Mouse (Mus musculus): ENCODE measurements around the gene Rabggta. TPM values are rescaled to one million over a fixed set of nuclear protein-coding genes. Genes with fewer than 3 reads are reported as not detected.

Rabggta gene
- 10 to 100 TPM; 40.1 to 45.0 TPM for total RNA-seq (2021)

GRCm38 (mm10) chr14:55721700-55722437 lies at the start of gene Rabggta:
Rabggta (minus strand) TSS chr14:55722263.
- peak; percentile 93 to 94 for DNase-seq (ENCODE audit: extremely low spot score in 1 of 2, low spot score in 1 of 2)

GRCm38 (mm10) chr14:55769087-55769703 lies 47.1 kb upstream of the Rabggta start:
- no peak for DNase-seq (ENCODE audit: extremely low spot score in 1 of 2, low spot score in 1 of 2)

- DNase-seq (ENCODE audit: extremely low spot score in 1 of 2, low spot score in 1 of 2): no peak
Observed at GRCm38 (mm10) chr14:55768555-55768954, 46.5 kb upstream of the Rabggta start.

GRCm38 (mm10) chr14:55767519-55768414 lies 45.7 kb upstream of the Rabggta start:
- peak in 1 of 2 experiments; percentile 33 for DNase-seq (ENCODE audit: extremely low spot score in 1 of 2, low spot score in 1 of 2)

GRCm38 (mm10) chr14:55765696-55766095 lies 43.6 kb upstream of the Rabggta start, which contains the start of gene Ltb4r1:
Ltb4r1 (plus strand) TSS chr14:55765962.
- no peak for DNase-seq (ENCODE audit: extremely low spot score in 1 of 2, low spot score in 1 of 2)

- no peak for DNase-seq (ENCODE audit: extremely low spot score in 1 of 2, low spot score in 1 of 2)
Observed at GRCm38 (mm10) chr14:55763166-55763565, 41.1 kb upstream of the Rabggta start.

- DNase-seq (ENCODE audit: extremely low spot score in 1 of 2, low spot score in 1 of 2): peak; percentile 23 to 34
Observed at GRCm38 (mm10) chr14:55762001-55762821, 40.1 kb upstream of the Rabggta start.

- no peak for DNase-seq (ENCODE audit: extremely low spot score in 1 of 2, low spot score in 1 of 2)
Observed at GRCm38 (mm10) chr14:55761163-55761562, 39.1 kb upstream of the Rabggta start, which contains the start of gene Ltb4r2. Ltb4r2 (plus strand) TSS chr14:55761428.

GRCm38 (mm10) chr14:55760156-55760555 lies 38.1 kb upstream of the Rabggta start:
- DNase-seq (ENCODE audit: extremely low spot score in 1 of 2, low spot score in 1 of 2): peak; percentile 73 to 94

GRCm38 (mm10) chr14:55758363-55758784 lies 36.3 kb upstream of the Rabggta start, which contains the start of gene Cideb:
Cideb (minus strand) TSS chr14:55758458.
- peak in 1 of 2 experiments; percentile 29 for DNase-seq (ENCODE audit: extremely low spot score in 1 of 2, low spot score in 1 of 2)

GRCm38 (mm10) chr14:55757566-55757965 lies 35.5 kb upstream of the Rabggta start:
- no peak for DNase-seq (ENCODE audit: extremely low spot score in 1 of 2, low spot score in 1 of 2)

- no peak for DNase-seq (ENCODE audit: extremely low spot score in 1 of 2, low spot score in 1 of 2)
Observed at GRCm38 (mm10) chr14:55747051-55747847, 25.2 kb upstream of the Rabggta start.

- no peak for DNase-seq (ENCODE audit: extremely low spot score in 1 of 2, low spot score in 1 of 2)
Observed at GRCm38 (mm10) chr14:55745861-55746237, 23.8 kb upstream of the Rabggta start.

- DNase-seq (ENCODE audit: extremely low spot score in 1 of 2, low spot score in 1 of 2): peak; percentile 77 to 85
Observed at GRCm38 (mm10) chr14:55745180-55745860, 23.3 kb upstream of the Rabggta start, which contains the start of the genes Dhrs1 and Nop9. Dhrs1 (minus strand) TSS chr14:55745690. Nop9 (plus strand) TSS chr14:55745693.

GRCm38 (mm10) chr14:55743711-55744110 lies 21.6 kb upstream of the Rabggta start:
- DNase-seq (ENCODE audit: extremely low spot score in 1 of 2, low spot score in 1 of 2): peak; percentile 86 to 95

- no peak for DNase-seq (ENCODE audit: extremely low spot score in 1 of 2, low spot score in 1 of 2)
Observed at GRCm38 (mm10) chr14:55737086-55737687, 15.1 kb upstream of the Rabggta start.

GRCm38 (mm10) chr14:55735758-55736157 lies 13.7 kb upstream of the Rabggta start:
- DNase-seq (ENCODE audit: extremely low spot score in 1 of 2, low spot score in 1 of 2): no peak

GRCm38 (mm10) chr14:55735334-55735733 lies 13.3 kb upstream of the Rabggta start:
- no peak for DNase-seq (ENCODE audit: extremely low spot score in 1 of 2, low spot score in 1 of 2)
